Mouse (Mus musculus) megakaryocyte, embryonic 14.5 days (primary cell): ENCODE results near the gene Rasal1. TPM values are rescaled to one million over a fixed set of nuclear protein-coding genes. Genes with fewer than 3 reads are reported as not detected.

Source experiments
- H3K27me3 ChIP-seq: replicated peaks from 2 replicates; pipeline ENCODE3; 2012; ENCODE audit warnings: inconsistent platforms
- H3K36me3 ChIP-seq: replicated peaks from 2 replicates; pipeline ENCODE3; 2012; ENCODE audit warnings: low read length, inconsistent platforms, mixed read lengths
- H3K4me1 ChIP-seq: 2 replicates; pipeline ENCODE4 v1.6.1; 2012; ENCODE audit warnings: inconsistent platforms
- H3K4me3 ChIP-seq: replicated peaks from 2 replicates; pipeline ENCODE3; 2012; ENCODE audit warnings: moderate library complexity, mild to moderate bottlenecking, inconsistent platforms
- H3K9me3 ChIP-seq: 2 replicates; pipeline ENCODE4 v1.6.1; 2012; ENCODE audit warnings: inconsistent platforms
- FLI1 ChIP-seq: IDR thresholded peaks from 2 replicates; pipeline ENCODE4 v1.6.1; 2012; ENCODE audit warnings: low read length, inconsistent platforms, mixed read lengths
- GATA1 ChIP-seq: IDR thresholded peaks from 3 replicates; pipeline ENCODE4 v1.6.1; 2012; ENCODE audit warnings: mixed read lengths, low read length, inconsistent platforms, borderline replicate concordance
- polyA plus RNA-seq: library from polyadenylated mRNA; stranded (reverse); fragments of >175 nt; gene quantifications from 2 replicates; pipeline ENCODE4 v1.2.3, GENCODE M21; 2012; ENCODE audit warnings: low replicate concordance; ENCODE audit not compliant: insufficient read depth

Gene Rasal1
- polyA plus RNA-seq, 1 experiment, result 13.3 TPM

DNA sequence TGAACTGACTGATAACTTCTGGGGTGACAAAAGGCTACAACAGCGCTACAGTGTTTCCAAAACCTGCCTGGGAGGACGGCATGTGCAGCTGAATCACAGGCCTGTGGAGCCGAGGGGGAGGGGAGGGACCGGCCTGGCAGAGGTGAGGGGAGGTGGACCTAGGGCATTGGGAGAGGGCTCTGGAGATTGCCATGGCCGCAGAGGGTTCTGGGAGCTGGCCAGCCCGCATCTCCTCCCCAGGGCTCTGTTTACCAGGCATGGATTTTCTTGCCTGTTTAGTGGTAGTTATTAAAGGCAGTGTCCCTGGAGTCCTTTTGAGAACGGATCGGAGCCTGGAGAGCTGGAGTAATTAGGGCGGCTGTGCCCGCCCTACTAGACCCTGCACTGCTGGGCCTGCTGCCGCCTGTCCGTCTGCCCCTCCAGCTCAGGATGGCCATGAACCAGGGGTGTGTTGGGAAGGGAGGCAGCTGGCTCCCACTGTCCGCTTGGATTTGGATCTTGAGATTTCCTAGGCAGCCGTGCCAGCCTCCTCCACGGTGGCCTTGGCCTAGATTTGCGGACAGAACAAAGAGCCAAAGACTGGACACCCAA, 50.3 kb downstream of the Rasal1 start:
- no peak for TF ChIP-seq GATA1
- TF ChIP-seq FLI1, result no peak
- Histone ChIP-seq H3K4me3 (no peak overlapping the region), H3K27me3 (peaks cover 99% of the 10 kb centered on the region), H3K9me3 (no peaks in the 10 kb centered on the region), H3K36me3 (no peaks in the 10 kb centered on the region), H3K4me1 (peaks cover 5% of the 10 kb centered on the region; the same call in 1 of the 2 replicates)

DNA sequence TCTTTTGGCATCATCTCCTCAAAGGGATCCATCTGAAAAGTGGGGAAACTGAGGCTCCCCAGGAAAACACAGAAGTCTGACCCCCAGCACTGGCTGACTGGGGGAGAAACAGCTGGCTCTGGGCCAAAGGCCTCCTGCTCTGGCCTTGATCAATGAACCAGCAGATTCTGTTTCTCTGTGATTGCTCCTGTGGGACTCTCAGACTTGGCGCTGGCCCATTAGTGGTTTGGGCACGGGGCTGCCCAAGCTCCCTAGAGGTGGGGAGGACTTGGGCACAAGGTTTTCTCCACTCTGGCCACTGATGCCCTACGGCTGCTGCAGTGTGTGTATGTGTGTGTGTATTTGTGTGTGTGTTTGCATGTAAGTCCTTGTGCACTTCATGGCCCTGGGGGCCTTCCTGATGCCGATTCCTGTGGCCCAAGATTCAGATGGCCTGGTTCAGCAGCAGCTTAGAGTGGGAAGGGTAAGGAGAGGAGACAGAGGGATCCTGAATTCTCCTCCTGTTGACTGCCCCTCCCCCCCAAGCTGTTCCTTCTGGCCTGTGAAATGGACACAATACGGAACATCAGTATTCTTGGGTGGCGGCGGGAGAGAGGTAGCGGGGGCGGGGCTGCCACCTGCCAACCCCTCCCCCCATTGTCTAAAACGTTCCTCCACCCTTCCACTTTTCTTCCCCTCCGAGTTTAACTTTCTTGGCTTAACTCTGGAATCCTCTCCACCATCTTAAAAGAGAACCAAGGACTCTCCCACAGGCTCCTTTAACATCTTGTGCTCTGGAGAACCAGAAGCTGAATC, 52.6 kb downstream of the Rasal1 start:
- peaks cover 99% of the 10 kb centered on the region for H3K27me3 ChIP-seq
- no peaks in the 10 kb centered on the region for H3K36me3 ChIP-seq
- no peaks in the 10 kb centered on the region for H3K4me1 ChIP-seq
- no peak overlapping the region for H3K4me3 ChIP-seq
- H3K9me3 ChIP-seq, result no peaks in the 10 kb centered on the region
- no peak for TF ChIP-seq FLI1
- no peak for TF ChIP-seq GATA1

DNA sequence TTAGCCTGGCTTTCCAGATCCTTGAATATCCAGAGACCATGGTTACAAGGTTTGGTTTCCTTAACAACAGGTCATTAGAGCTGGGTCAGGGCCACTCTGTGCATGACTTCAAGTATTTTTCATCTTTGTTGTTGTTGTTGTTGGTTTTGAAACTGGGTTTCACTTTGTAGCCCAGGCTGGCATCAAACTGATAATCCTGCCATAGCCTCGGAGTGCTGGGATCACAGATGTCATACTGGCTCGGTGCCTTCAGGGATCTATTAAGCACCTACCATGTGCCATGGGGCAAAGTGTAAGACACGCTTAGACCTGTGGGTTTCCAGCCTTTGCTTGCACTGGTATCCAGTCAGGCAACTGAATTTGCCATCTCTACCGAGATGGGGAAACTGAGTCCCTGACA, 53.8 kb downstream of the Rasal1 start:
- TF ChIP-seq FLI1 (no peak), GATA1 (no peak)
- Histone ChIP-seq H3K27me3 (peaks cover 98% of the 10 kb centered on the region), H3K4me3 (no peak overlapping the region), H3K4me1 (no peaks in the 10 kb centered on the region), H3K9me3 (no peaks in the 10 kb centered on the region), H3K36me3 (no peaks in the 10 kb centered on the region)

DNA sequence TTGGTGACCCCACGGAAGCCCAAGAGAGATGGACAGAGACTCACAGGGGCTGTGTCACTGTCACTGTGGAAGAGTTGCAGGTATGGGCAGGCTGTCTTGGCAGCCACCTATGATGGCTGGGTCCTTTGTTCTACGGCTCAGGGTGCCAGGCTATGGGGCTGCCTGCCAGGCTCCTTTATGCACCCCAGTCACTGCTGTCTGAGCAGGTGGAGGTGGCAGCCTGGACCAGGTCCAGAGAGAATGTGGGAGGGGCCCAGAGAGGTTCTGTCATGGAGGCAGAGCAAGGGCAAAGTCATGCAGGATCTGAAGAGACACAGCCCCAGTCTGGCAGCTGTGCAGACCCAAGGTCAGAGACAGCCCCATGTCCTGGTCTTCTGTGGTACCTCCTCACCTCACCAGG, 54.4 kb downstream of the Rasal1 start:
- Histone ChIP-seq H3K36me3 (no peaks in the 10 kb centered on the region), H3K4me3 (no peak overlapping the region), H3K9me3 (no peaks in the 10 kb centered on the region), H3K4me1 (no peaks in the 10 kb centered on the region), H3K27me3 (peaks cover 98% of the 10 kb centered on the region)
- TF ChIP-seq FLI1 (no peak), GATA1 (no peak)

DNA sequence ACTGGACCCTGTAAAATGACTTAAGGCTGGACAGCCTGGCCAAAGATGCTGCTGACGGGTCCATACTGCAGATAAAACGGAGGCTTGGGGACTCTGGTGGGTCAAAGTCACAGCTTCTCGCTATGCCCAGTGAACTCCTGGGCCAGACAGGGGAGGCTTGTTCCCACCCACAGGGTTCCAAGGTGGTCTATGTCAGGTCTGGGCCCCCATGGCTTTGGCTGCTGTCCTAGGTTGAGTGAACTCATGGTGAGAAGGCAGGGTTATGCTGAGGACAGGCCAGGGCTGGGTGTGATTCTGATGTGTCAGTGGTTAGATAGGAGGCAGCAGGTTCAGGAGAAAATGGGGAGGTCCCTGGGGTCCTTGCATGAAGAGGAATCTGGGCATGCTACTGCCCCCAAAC, 55.0 kb downstream of the Rasal1 start:
- no peaks in the 10 kb centered on the region for H3K9me3 ChIP-seq
- TF ChIP-seq GATA1 (no peak), FLI1 (no peak)
- peaks cover 98% of the 10 kb centered on the region for H3K27me3 ChIP-seq
- H3K4me1 ChIP-seq, result no peaks in the 10 kb centered on the region
- H3K4me3 ChIP-seq, result no peak overlapping the region
- H3K36me3 ChIP-seq, result no peaks in the 10 kb centered on the region

DNA sequence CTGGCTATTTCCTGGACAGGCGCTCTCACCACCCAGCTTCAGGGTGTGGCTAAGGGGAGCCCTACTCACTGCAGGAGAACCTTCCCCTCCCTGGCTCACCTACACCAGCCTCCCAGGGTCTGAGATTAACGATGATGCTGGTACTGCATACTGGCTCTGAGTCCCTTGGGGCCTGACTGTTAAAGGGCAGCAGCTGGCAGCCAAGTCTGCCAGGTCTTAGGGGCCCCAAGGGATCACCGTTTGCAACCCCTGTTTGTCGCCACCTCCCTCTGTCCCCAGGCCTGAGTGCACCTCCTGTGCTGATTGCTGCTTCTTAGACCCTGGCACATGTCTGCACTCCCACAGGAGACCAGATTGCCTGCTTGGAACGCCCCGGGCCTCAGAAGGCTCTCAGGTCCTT, 55.8 kb downstream of the Rasal1 start:
- TF ChIP-seq FLI1, result no peak
- TF ChIP-seq GATA1, result no peak
- Histone ChIP-seq H3K4me1 (no peaks in the 10 kb centered on the region), H3K27me3 (peaks cover 98% of the 10 kb centered on the region), H3K9me3 (no peaks in the 10 kb centered on the region), H3K4me3 (no peak overlapping the region), H3K36me3 (no peaks in the 10 kb centered on the region)

DNA sequence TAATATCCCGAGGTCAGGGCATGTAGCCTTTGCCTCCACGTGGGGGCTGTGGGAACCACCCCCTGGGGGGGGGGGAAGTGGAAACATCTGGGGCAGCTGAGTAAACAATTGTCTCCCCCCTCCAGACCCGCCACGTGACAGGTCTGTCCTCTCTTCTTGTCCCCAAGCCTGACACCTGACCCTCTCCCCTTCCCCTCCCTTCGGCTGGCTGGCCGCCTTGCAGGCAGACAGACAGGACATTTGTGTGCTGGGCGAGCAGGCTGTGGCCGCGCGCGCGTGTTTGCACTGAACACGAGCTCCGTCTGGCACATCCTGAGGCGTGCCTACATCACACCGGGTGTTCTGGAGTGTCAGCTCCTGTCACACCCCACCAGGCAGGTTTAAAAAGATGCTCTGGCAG, 57.9 kb downstream of the Rasal1 start:
- Histone ChIP-seq H3K36me3 (no peaks in the 10 kb centered on the region), H3K9me3 (0 out of 2 replicates have a peak, but pooled peaks cover 3% of the 10 kb centered on the region), H3K4me1 (peaks cover 9% of the 10 kb centered on the region), H3K27me3 (peaks cover 98% of the 10 kb centered on the region), H3K4me3 (no peak overlapping the region)
- TF ChIP-seq GATA1, result no peak

DNA sequence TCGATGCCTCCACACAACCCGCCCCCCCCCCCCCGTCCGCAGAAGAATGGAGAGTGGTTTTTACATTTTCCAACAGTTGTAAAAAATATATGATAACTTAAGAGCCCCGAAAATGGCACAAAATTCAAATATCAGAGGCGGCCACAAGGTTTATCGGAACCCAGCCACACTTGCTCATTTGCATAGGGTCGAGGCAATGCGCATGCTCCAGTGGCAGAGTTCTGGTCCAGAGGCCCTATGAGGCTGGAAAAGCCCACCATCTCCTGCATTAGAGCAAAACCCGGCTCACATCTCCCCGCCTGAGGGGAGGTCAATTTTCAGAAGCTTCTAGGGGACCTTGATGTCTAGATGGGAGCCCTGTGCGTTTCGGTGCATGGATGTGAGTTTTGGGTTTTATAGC, 58.4 kb downstream of the Rasal1 start:
- no peaks in the 10 kb centered on the region for H3K36me3 ChIP-seq
- H3K9me3 ChIP-seq, result 0 out of 2 replicates have a peak, but pooled peaks cover 3% of the 10 kb centered on the region
- H3K4me1 ChIP-seq, result peaks cover 10% of the 10 kb centered on the region
- no peak overlapping the region for H3K4me3 ChIP-seq
- peaks cover 99% of the 10 kb centered on the region for H3K27me3 ChIP-seq
- no peak for TF ChIP-seq FLI1
- no peak for TF ChIP-seq GATA1

DNA sequence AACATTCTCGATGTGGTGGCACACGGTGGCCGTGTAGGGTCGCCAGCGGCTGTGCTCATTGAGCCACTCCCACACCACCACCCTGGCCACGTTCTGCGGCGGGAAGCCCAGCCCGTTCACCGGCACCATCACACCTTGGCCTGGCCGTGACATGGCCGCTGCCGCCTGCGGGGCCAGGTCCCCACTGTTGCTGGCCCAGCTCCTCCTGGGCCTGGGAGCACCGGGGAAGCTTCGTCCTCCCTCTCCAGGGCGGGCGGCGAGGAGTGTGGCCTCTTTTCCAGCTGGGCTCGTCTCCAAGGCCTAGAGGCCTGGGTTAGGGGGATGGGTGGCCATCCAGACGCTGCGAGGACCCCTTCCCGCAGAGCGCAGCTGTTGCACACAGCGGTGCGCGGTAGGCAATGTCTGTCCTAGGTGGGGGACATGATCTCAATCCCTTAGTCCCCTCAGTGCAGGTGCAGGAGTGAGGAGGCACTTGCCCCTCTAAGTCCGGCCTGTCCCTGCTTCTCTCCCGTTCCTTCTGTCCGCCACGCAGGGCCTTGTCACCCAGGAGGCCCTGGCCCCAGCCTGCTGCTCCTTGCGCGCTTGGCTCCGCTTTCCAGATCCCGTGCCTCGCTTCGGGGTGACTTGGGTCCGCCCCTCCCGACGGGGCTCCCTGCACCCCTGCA, 61.7 kb downstream of the Rasal1 start:
- Histone ChIP-seq H3K36me3 (no peaks in the 10 kb centered on the region), H3K4me3 (peak overlapping the region; percentile 42), H3K9me3 (0 out of 2 replicates have a peak, but pooled peaks cover 6% of the 10 kb centered on the region), H3K4me1 (peaks cover 15% of the 10 kb centered on the region), H3K27me3 (peaks cover 97% of the 10 kb centered on the region)
- TF ChIP-seq GATA1, result no peak

DNA sequence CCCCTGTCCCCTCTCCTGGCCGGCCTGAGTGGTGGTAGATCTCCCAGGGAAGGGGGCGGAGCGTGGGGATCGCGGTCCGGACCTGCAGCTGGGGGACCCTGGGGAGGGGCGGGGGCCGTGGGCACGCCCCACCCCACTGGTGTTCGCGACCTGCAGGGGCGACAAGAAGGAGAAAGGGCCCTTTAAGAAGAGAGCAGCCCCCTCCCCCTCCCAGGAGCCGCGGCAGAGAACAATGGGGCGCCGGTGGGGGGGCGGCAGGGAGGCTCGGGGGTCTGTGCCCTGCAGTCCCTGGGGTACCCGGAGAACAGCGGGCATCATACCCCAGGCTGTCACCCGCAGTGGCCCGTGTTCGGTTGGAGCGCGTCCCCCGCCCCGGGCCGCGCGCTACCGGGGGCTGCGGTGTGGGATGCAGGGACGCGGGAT, 62.2 kb downstream of the Rasal1 start:
- no peak overlapping the region for H3K4me3 ChIP-seq
- 0 out of 2 replicates have a peak, but pooled peaks cover 6% of the 10 kb centered on the region for H3K9me3 ChIP-seq
- H3K36me3 ChIP-seq, result no peaks in the 10 kb centered on the region
- TF ChIP-seq GATA1, result no peak
- no peak for TF ChIP-seq FLI1
- peaks cover 97% of the 10 kb centered on the region for H3K27me3 ChIP-seq
- H3K4me1 ChIP-seq, result peaks cover 15% of the 10 kb centered on the region

DNA sequence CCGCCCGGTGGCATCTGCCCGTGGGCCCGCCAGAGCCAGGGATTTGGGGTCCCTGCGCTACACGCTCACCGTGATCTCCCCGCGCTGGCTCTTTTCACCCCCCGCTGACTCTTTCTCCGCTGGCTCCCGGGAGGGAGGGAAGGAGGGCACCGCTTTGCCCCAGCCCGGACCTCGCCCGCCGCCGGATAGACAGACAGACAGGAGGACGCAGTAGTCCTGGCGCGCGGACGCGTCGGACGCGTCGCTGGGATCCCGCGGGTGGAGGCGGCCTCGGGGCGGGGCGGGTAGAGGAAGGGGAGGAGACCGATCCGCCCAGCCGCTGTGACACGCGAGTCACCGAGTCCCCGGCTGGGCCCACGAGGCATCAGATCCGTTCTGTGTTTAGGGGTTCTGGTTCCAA, 62.8 kb downstream of the Rasal1 start:
- H3K9me3 ChIP-seq, result 0 out of 2 replicates have a peak, but pooled peaks cover 6% of the 10 kb centered on the region
- no peaks in the 10 kb centered on the region for H3K36me3 ChIP-seq
- no peak overlapping the region for H3K4me3 ChIP-seq
- peaks cover 15% of the 10 kb centered on the region for H3K4me1 ChIP-seq
- peaks cover 97% of the 10 kb centered on the region for H3K27me3 ChIP-seq
- TF ChIP-seq GATA1 (no peak), FLI1 (no peak)
